Mouse (Mus musculus) c-Kit-negative CD71-positive TER-119-positive erythroid progenitor cells, embryonic 14.5 days (primary cell): ENCODE results near the gene Mxd4.

Experiments used
- DNase-seq: peaks from one replicate; pipeline ENCODE4 v3.0.0-alpha.2; 2013; ENCODE audit warnings: low read depth, low spot score

Gene Mxd4

GRCm38 (mm10) chr5:34187601-34188316, at the start of gene Mxd4:
TSS of gene Mxd4 (minus strand) at chr5:34187720.
- peak; percentile 82 for DNase-seq

- peak; percentile 22 for DNase-seq
Observed at GRCm38 (mm10) chr5:34235898-34236420, 48.4 kb upstream of the Mxd4 start.

GRCm38 (mm10) chr5:34235056-34235455, 47.5 kb upstream of the Mxd4 start:
- no peak for DNase-seq

DNA sequence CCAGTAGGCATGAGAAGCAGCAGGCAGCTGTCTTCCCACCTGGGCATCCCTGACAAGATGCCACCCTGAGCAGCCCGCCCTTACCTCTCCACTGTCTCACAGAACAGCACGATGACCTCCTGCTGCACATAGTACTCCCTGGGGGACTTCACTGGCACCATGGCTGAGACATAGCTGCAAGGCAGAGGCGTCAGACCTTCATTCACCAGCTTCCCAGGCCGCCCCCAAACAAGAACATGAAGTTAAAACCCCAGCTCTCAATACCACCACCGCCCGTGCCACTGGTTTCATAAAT, 45.6 kb upstream of the Mxd4 start:
- DNase-seq = no peak

DNA sequence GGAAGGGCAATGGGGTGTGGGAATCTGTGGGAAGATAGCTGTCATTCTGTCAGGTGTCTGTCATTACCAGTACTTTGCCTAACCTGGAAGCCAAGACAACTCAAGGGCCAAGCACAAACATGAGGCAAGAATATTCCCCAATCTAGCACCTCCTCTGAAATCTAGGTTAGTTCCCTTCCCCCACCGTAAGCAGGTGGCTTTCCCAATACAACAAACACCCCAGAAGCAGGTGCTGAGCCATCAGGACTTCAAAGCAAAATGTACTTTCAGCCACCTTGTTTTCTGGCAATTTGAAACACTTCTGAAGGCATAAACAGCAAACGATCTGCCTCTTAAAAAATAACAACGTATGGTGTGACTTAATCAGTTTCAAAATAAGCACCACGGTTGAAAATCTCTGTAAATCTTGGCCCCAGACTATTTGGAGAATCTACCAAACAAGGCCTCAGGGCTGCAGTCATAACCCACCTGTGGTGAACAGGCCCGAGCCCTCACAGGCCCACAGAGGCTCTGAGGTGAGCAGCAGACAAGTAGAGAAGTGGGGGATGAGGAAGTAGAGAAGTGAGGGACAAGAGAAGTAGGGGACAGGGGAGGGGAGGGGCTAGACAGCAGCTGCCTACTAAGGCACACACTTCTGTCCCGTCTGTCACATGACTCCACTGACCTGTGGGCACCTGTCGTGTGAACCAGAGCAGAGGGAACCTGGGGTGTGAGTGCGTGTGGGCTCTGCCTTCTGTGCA, 45.1 kb upstream of the Mxd4 start:
- DNase-seq = no peak

- no peak for DNase-seq
Observed at GRCm38 (mm10) chr5:34231901-34232300, 44.4 kb upstream of the Mxd4 start.

- DNase-seq = no peak
Observed at GRCm38 (mm10) chr5:34230599-34231485, 43.3 kb upstream of the Mxd4 start.

- no peak for DNase-seq
Observed at GRCm38 (mm10) chr5:34229503-34229902, 42.0 kb upstream of the Mxd4 start.

DNA sequence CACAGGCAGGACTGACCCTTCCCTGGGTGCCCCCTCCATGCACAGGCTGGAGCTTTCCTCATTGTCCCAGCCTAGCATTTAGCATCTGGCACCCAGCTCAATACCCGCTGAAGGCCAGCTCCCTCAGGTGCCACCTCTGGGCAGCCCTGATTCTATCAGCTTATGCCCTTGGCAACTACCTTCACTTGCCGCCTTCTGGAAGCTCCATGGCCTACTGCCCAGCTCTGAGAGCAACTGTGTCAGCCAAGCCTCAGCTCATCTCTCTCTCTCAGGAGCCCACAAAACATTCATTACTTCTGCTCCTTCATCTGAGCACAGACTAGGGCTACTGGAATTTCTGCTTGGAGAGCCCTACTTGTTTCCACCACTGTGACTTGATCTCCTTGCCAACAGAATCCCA, 38.0 kb upstream of the Mxd4 start:
- DNase-seq = no peak

- DNase-seq = no peak
Observed at GRCm38 (mm10) chr5:34224515-34224914, 37.0 kb upstream of the Mxd4 start.

DNA sequence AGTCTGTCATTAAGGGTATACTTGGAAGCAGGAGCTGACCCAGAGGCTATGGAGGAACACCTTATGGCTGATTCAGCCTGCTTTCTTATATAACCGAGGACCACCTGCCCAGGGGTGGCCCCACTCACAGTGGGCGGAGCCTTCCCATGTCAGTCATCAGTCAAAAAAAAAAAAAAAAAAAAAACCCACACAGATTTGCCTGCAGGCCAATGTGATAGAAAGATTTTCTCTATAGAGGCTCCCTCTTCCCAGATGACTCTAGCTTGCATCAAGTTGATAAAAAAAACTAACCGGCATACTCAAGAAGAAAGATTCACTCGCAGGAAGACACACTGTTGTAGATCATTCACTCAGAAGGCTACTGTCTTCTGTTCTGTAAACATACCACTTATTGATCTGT, 32.5 kb upstream of the Mxd4 start:
- no peak for DNase-seq

DNA sequence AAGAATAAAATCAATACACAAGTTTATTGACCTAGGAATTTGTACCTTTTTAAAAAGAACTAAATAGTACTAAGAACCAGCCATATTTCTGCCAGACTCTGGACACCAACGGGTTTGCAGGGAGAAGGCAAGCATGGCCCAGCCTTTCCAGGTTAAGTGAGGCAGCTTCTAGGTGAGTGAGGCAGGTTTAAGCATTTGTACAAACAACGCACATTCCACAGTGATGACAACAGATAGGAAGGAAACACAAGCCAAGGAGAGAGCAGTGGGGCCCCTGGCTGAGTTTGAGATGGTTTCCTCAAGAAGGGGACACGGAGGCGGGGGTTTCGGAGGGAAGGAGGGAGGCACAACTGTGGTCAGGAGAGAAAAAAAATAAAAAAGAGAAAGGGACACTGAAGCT, 31.2 kb upstream of the Mxd4 start:
- no peak for DNase-seq

- DNase-seq = no peak
Observed at GRCm38 (mm10) chr5:34217756-34218155, 30.2 kb upstream of the Mxd4 start.

- no peak for DNase-seq
Observed at GRCm38 (mm10) chr5:34216025-34216424, 28.5 kb upstream of the Mxd4 start.

DNA sequence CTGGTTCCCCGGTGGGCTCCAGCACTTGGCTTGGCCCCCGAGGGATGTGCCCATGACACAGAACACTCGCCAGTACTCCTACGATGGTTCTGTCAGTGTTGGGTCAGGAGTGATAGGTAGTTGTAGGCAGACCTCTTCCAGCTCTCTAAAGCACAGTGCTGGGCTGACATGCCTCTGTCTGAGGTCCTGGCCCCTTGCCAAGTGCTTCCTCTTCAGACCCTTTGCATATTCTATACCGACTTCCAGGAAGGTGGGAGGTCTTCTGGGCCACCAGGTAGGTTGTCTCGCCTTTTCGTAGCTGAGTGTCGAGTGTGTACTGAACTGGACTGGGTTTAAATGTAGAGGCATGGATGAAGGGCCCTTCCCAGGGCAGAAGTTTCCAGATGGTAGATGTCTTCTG, 26.1 kb upstream of the Mxd4 start:
- no peak for DNase-seq

DNA sequence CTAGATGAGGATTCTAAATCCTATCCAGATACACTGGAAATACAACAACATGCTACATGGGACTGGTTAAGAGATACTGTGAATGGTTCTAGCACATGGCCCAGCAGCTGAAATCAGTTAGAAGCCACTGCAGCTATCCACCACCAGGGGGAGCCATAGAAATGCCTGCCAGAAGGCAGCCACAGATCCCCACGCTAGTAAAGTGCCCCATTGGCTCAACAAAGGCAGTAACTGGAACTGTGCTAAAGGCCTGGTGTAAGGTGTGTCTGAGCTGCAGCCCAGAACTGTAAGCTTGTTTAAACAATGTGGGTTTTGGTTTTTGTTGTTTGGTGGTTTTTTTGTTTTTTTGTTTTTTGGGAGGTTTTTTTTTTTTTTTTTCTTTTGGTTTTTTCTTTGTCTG, 22.8 kb upstream of the Mxd4 start:
- DNase-seq = peak; percentile 48

GRCm38 (mm10) chr5:34207503-34207902, 20.0 kb upstream of the Mxd4 start:
- DNase-seq = no peak

- no peak for DNase-seq
Observed at GRCm38 (mm10) chr5:34205788-34206187, 18.3 kb upstream of the Mxd4 start.

- DNase-seq = no peak
Observed at GRCm38 (mm10) chr5:34204911-34205310, 17.4 kb upstream of the Mxd4 start.

DNA sequence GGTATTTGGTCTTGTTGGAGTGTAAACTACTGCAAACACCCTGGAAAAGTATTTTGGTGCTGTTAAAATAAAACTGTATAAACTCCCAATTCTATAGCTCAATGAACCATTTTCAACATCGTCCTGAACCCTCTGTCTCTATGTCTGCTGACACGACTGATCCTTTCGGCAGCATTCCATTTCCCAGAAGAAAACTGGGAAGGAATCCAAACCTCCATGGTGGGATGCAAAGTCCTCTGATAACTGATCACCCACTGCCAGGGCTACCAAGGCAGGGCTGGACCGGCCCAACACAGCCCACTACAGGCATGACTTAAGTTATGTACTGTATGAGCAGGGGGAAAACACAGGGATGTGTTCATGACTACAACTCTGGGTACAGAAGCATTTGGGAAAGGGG, 14.5 kb upstream of the Mxd4 start:
- no peak for DNase-seq

GRCm38 (mm10) chr5:34201396-34201795, 13.9 kb upstream of the Mxd4 start:
- no peak for DNase-seq

GRCm38 (mm10) chr5:34198615-34199014, 11.1 kb upstream of the Mxd4 start:
- DNase-seq = no peak
